Mouse (Mus musculus) E14TG2a.4 (cell line): Measurements from ENCODE around the gene Tbk1.
A peak's percentile ranks its signal among the peaks of the same experiment; 100 is the strongest.

Experiments
- H3K27me3 ChIP-seq: 2 replicates; pipeline ENCODE4 v1.6.1; 2014; ENCODE audit warnings: low read length, control low read depth; ENCODE audit not compliant: insufficient read depth
- H3K36me3 ChIP-seq: 2 replicates; pipeline ENCODE4 v1.6.1; 2014; ENCODE audit warnings: low read length, control low read depth; ENCODE audit not compliant: insufficient read depth
- H3K4me1 ChIP-seq: replicated peaks from 2 replicates; pipeline ENCODE4 v1.6.1; 2014; ENCODE audit warnings: low read depth, low read length, control low read depth
- H3K4me3 ChIP-seq: replicated peaks from 2 replicates; pipeline ENCODE4 v1.5.1; 2014; ENCODE audit warnings: mild to moderate bottlenecking, low read length
- H3K9me3 ChIP-seq: 2 replicates; pipeline ENCODE4 v1.6.1; 2014; ENCODE audit warnings: low read length, control low read depth
- CTCF ChIP-seq: conservative IDR thresholded peaks from 2 replicates; pipeline ENCODE4 v1.5.1; 2014; ENCODE audit warnings: low read length
- NANOG ChIP-seq: IDR thresholded peaks from 2 replicates; pipeline ENCODE4 v1.6.1; 2014; ENCODE audit warnings: borderline replicate concordance, low read length, mixed read lengths
- POU5F1 ChIP-seq: IDR thresholded peaks from 2 replicates; pipeline ENCODE4 v1.6.1; 2014; ENCODE audit warnings: low read length, borderline replicate concordance

Gene Tbk1

DNA sequence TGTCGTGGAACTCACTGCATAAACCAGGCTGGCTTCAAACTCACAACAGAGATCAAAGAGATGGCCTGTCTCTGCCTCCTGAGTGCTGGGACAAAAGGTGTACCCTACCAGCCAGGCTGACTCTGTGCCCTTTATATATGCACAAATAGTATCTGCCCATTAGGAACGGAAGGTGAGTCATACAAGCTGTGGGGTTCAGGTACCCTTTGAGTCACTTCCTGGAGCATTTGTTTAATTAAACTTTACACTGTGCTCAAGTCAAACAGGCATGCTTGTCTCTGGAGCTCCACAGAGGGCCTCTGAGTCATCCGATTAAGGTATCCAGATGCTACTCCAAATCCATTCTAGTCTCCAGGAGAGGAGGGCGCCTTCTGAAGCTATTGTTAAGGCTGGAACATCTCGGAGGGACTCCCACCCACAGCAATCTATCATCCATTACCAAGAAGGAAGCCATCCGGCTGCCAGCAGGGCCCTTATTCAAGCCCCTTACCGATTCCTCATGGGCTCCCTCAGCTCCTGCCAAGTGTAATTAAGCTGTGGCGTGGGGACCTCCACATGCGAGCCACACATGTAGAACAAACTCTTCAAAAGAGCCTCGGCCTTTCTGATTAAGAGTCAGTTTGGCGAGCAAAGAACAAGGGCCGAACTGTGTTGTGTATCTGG, 65.5 kb downstream of the Tbk1 start:
- H3K9me3 ChIP-seq, result no peaks in the 10 kb centered on the region
- TF ChIP-seq POU5F1 (no peak), NANOG (no peak), CTCF (no peak)
- no peak overlapping the region for H3K4me3 ChIP-seq
- H3K4me1 ChIP-seq, result peaks cover 18% of the 10 kb centered on the region
- no peaks in the 10 kb centered on the region for H3K36me3 ChIP-seq
- no peaks in the 10 kb centered on the region for H3K27me3 ChIP-seq

DNA sequence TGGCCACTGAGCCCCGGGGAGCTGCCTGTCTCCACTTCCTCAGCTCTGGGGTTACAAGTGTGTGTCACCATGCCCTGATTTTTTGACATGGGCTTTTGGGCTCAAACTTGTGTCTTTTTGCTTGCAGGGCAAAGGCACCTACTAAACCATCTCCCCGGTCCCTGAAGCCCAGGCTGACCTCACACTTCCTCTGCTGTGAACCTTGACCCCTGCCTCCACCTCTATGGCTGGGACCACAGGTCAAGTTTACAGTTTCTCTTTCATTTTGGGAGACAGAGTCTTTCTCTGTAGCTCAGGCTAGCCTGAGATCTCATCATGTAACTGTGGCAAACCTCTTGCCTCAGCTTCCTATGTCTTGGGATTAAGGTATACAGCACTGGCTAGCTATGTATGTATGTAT, 66.9 kb downstream of the Tbk1 start:
- no peaks in the 10 kb centered on the region for H3K36me3 ChIP-seq
- H3K4me3 ChIP-seq, result no peak overlapping the region
- no peaks in the 10 kb centered on the region for H3K27me3 ChIP-seq
- H3K9me3 ChIP-seq, result no peaks in the 10 kb centered on the region
- peaks cover 18% of the 10 kb centered on the region for H3K4me1 ChIP-seq
- TF ChIP-seq NANOG (no peak), CTCF (no peak), POU5F1 (no peak)

DNA sequence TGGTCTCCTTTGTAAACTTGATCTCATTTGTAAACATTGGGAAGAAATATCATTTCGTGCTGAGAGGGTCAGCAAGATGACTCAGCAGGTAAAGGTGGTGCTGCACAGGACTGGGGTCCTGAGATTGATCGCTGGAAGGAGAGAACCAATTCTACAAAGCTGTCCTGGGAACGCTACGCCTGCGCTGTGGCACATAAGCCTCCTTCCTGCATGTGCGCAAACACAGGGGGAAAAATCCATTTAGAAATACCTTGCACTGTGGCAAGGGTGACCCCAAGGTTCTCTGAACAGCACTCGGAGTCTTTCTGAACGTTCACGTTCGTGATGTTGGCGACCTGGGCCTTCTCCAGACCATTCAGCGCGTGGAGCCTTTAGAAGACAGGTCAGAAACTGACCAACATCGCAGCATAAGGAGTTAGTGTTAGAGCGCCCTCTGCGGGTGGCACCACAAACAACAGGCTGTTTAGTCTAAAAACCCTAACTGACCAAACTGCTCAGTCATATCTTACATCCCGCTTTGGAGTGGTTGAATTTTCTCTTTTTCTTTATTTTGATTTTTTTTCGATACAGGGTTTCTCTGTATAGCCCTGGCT, 70.5 kb downstream of the Tbk1 start:
- H3K27me3 ChIP-seq, result no peaks in the 10 kb centered on the region
- no peaks in the 10 kb centered on the region for H3K36me3 ChIP-seq
- H3K4me3 ChIP-seq, result 0 out of 2 replicates have a peak overlapping the region, but pooled peaks have one; percentile 5
- TF ChIP-seq CTCF (peak; percentile 86), NANOG (no peak), POU5F1 (no peak)
- peaks cover 14% of the 10 kb centered on the region for H3K4me1 ChIP-seq
- H3K9me3 ChIP-seq, result no peaks in the 10 kb centered on the region

DNA sequence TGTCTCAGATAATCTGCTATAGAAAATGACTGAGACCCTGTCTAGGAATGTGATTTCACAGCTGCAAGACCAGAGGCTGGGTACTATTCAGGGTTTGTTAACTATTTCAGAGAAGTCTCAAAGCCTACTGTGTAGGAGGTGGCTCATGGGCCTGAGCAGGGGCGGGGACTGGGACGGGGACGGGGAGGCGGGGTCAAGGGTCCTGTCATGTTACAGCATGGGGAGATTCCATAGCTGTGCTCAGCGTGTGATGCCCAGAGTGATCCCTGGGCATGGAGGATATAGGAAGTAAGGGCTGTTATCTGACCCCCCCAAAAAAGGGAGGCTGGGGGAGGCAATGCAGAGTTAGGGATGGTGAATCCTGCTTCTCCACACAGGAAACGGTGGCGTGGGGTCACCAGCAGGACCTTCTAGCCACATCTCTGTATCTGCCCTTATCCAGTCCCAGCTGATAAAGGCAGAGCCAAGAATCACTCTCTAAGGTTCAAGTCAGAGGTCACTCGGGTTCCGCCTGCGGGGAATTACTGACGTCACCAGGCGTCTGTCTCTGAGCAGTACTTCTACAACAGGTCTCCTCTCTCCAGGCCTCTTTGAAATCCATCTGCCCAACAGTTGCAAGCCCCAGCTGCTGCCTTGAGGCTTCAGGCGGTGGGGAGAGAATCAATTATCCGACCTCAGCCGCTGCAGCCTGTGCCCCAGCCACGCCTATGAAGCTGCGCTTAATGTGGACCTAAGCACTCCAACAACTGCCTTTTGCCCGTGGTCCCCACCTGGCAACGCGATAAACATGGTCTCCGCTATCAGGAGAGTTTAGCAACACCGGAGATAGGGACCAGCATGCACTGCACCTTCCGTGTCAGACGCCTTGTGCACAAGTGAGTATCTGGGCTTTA, 76.6 kb downstream of the Tbk1 start:
- H3K9me3 ChIP-seq, result no peaks in the 10 kb centered on the region
- TF ChIP-seq NANOG (no peak), CTCF (no peak), POU5F1 (no peak)

DNA sequence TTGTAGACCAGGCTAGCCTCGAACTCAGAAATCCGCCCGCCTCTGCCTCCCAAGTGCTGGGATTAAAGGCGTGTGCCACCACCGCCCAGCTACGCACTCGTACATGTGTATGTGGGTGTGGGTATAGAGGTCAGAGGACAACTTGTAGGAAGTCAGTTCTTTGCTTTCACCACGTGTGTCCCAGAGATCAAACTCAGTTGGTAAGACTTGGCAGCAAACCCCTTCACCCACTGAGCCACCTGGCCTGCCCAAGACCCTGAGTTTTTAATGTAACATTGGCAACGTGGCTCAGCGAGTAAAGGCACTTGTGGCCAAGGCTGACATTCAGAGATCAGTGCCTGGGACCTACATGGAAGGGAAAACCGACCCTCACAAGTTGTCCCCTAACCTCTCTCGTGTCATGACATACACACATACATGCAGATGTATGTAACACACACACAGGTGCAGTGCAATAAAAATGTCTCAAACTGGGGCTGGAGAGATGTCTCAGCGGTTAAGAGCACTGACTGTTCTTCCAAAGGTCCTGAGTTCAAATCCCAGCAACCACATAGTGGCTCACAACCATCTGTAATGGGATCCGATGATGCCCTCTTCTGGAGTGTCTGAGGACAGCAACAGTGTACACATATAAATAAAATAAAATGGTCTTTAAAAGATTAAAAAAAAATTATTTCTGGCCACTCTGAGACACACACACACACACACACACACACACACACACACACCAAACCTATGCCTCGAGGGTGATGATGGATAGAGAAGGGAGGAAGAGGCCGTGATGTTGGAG, 78.6 kb downstream of the Tbk1 start:
- no peaks in the 10 kb centered on the region for H3K27me3 ChIP-seq
- H3K9me3 ChIP-seq, result no peaks in the 10 kb centered on the region
- peaks cover 58% of the 10 kb centered on the region for H3K4me1 ChIP-seq
- TF ChIP-seq NANOG (no peak), POU5F1 (no peak), CTCF (peak; percentile 11)
- peak overlapping the region; percentile 56; the same call in 1 of the 2 replicates for H3K4me3 ChIP-seq
- no peaks in the 10 kb centered on the region for H3K36me3 ChIP-seq

More for the DNA sequence above, 76.6 kb downstream of the Tbk1 start:
- Histone ChIP-seq H3K4me3 (peak overlapping the region; percentile 53), H3K36me3 (no peaks in the 10 kb centered on the region), H3K27me3 (no peaks in the 10 kb centered on the region), H3K4me1 (peaks cover 52% of the 10 kb centered on the region)

DNA sequence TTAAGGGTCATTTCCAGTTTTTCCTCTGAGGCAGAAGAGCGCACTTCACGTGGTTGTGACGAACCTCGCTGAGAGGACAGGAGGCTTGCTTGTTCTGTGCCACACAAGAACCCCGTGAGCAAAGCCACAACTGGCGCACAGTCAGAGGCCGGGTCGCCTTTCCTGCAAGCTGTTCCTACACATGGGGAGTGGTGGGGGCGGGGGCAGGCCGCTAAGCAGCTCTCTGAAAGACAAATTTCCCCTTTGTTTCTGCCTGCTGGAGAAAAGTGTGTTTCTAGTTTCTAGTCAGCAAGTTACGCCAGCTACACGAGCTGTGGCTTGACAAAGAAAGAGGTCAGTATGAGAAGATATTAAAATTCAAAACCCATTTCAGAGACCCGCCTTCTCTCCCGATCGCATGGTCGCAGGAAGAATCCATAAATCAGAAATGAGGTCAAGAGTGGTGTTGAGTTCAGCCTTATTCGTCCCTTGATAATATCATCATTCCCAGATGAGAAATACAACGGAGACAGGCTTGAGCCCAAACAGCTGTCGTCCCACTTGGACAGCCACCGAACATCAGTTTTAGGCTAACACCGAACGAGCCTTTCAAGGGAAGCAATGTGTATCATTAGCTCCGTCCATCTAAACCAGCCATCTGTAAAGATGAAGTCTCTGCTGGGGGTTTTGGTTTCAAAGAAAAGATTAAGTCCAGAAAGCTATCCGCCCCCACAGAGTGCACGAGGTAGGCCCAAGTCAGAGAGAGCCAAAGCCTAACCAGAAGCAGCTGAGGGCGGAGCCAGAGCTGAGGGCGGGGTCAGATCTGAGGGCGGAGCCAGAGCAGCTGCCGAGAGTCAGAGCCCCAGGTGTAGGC, 79.6 kb downstream of the Tbk1 start:
- peaks cover 63% of the 10 kb centered on the region for H3K4me1 ChIP-seq
- no peaks in the 10 kb centered on the region for H3K9me3 ChIP-seq
- H3K36me3 ChIP-seq, result no peaks in the 10 kb centered on the region
- H3K27me3 ChIP-seq, result no peaks in the 10 kb centered on the region
- TF ChIP-seq NANOG (no peak), CTCF (no peak), POU5F1 (no peak)
- H3K4me3 ChIP-seq, result peak overlapping the region; percentile 56

DNA sequence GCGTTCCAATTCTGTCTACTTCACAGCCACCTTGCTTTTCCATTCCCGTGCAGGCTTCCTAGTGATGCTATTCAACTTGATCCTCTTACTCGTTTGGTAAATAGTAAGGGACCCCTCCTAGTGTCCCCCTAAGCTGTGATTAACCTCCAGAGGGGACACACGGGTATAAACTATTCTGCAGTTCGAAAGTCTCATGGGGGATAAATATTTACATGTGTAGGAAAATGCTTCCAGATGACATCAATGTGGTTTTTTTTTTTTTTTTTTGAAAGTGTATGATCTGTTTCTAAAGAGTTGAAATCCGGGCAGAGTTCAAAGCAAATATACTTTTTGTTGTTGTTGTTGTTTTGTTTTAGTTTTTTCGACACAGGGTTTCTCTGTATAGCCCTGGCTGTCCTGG, 80.7 kb downstream of the Tbk1 start:
- Histone ChIP-seq H3K9me3 (no peaks in the 10 kb centered on the region), H3K4me1 (peaks cover 69% of the 10 kb centered on the region)
- no peak for TF ChIP-seq NANOG
- no peak for TF ChIP-seq POU5F1
- TF ChIP-seq CTCF, result no peak

More for the DNA sequence above, 80.7 kb downstream of the Tbk1 start:
- Histone ChIP-seq H3K27me3 (no peaks in the 10 kb centered on the region), H3K4me3 (peak overlapping the region; percentile 73), H3K36me3 (no peaks in the 10 kb centered on the region)
